Mouse (Mus musculus) cortical plate, adult 2 months (tissue): ENCODE results near the gene Olfr132. TPM values are rescaled to one million over a fixed set of nuclear protein-coding genes. Genes with fewer than 3 reads are reported as not detected.
"Not testable (repeated sequence)": the region's sequence is repeated elsewhere in the genome, so short reads cannot be mapped to it uniquely, and the experiment has no call there.

Experiments
- H3K27ac ChIP-seq: fragments of 200-500 bp; 2 replicates; pipeline ENCODE4 v1.5.1; 2012; ENCODE audit warnings: low read length, control low read depth, inconsistent platforms; ENCODE audit not compliant: insufficient read depth
- H3K4me1 ChIP-seq: fragments of 200-500 bp; 2 replicates; pipeline ENCODE4 v1.6.1; 2011; ENCODE audit warnings: low read length; ENCODE audit not compliant: control insufficient read depth, insufficient read depth
- H3K4me3 ChIP-seq: fragments of 200-500 bp; 2 replicates; pipeline ENCODE4 v1.5.1; 2011; ENCODE audit warnings: mild to moderate bottlenecking, low read length, control low read depth; ENCODE audit not compliant: insufficient read depth
- CTCF ChIP-seq: fragments of 200-500 bp; IDR thresholded peaks from 2 replicates; pipeline ENCODE4 v1.5.1; 2011; ENCODE audit warnings: mild to moderate bottlenecking, control low read depth, low read length; ENCODE audit not compliant: insufficient read depth; ENCODE audit errors: extremely low read depth
- POLR2A ChIP-seq: fragments of 200-500 bp; IDR thresholded peaks from 2 replicates; pipeline ENCODE4 v1.6.1; 2011; ENCODE audit warnings: mild to moderate bottlenecking, low read length, control low read depth; ENCODE audit not compliant: insufficient read depth; ENCODE audit errors: extremely low read depth
- polyA plus RNA-seq: library from polyadenylated mRNA; depleted of rRNA; stranded (reverse); fragments of >200 nt; gene quantifications from 2 replicates; pipeline ENCODE4 v1.2.3, GENCODE M21; 2012; rRNA removed

Olfr132 gene
- not detected in 2 replicates for polyA plus RNA-seq

- no peak within 1 kb of the TSS for H3K27ac ChIP-seq
- no peak within 1 kb of the TSS for H3K4me3 ChIP-seq
- no peak for TF ChIP-seq POLR2A
- TF ChIP-seq CTCF: no peak
- H3K4me1 ChIP-seq: no peaks in the 10 kb centered on the region
Observed at GRCm38 (mm10) chr17:38134426-38134825, at the start of gene Olfr132. TSS of gene Olfr132 (minus strand) at chr17:38134526.

GRCm38 (mm10) chr17:38171088-38171487 is 36.8 kb upstream of the Olfr132 start, which contains the start of gene Olfr134:
TSS of gene Olfr134 (plus strand) at chr17:38171388.
- Histone ChIP-seq H3K4me3 (no peak within 1 kb of the TSS), H3K4me1 (no peaks in the 10 kb centered on the region), H3K27ac (no peak within 1 kb of the TSS)
- TF ChIP-seq CTCF (no peak), POLR2A (no peak)

- no peak for TF ChIP-seq CTCF
- no peak for TF ChIP-seq POLR2A
- H3K27ac ChIP-seq: no peak within 1 kb of the TSS
- no peaks in the 10 kb centered on the region for H3K4me1 ChIP-seq
- H3K4me3 ChIP-seq: no peak within 1 kb of the TSS
Observed at GRCm38 (mm10) chr17:38144981-38145380, 10.7 kb upstream of the Olfr132 start, which contains the start of gene Olfr133. TSS of gene Olfr133 (plus strand) at chr17:38145281.

GRCm38 (mm10) chr17:38125371-38125770 is 9.0 kb downstream of the Olfr132 start:
- H3K27ac ChIP-seq, H3K4me1 ChIP-seq, H3K4me3 ChIP-seq: not testable (repeated sequence)

- not testable (repeated sequence) for H3K4me3 ChIP-seq, H3K4me1 ChIP-seq, H3K27ac ChIP-seq
Observed at GRCm38 (mm10) chr17:38124199-38124598, 10.1 kb downstream of the Olfr132 start.

GRCm38 (mm10) chr17:38088593-38088992 is 45.7 kb downstream of the Olfr132 start, which contains the start of gene Olfr131:
TSS of gene Olfr131 (minus strand) at chr17:38088693.
- no peaks in the 10 kb centered on the region for H3K4me1 ChIP-seq
- TF ChIP-seq CTCF (no peak), POLR2A (no peak)
- H3K27ac ChIP-seq: no peak within 1 kb of the TSS
- H3K4me3 ChIP-seq: no peak within 1 kb of the TSS

- H3K4me3 ChIP-seq: no peak overlapping the region
- H3K27ac ChIP-seq: no peak overlapping the region
- no peaks in the 10 kb centered on the region for H3K4me1 ChIP-seq
- TF ChIP-seq CTCF (no peak), POLR2A (no peak)
Observed at GRCm38 (mm10) chr17:38082364-38082763, 52.0 kb downstream of the Olfr132 start.

Other genes with a start within 250 kb of the Olfr132 start
- not detected in 2 replicates for gene Olfr127, start 234.1 kb downstream of the Olfr132 start, polyA plus RNA-seq
- gene Olfr128, start 214.0 kb downstream of the Olfr132 start, polyA plus RNA-seq: not detected in 2 replicates
- not detected in 2 replicates for gene Olfr761, start 181.4 kb downstream of the Olfr132 start, polyA plus RNA-seq
- gene Olfr129, start 74.4 kb downstream of the Olfr132 start, polyA plus RNA-seq: not detected in 2 replicates
- not detected in 2 replicates for gene Olfr130, start 70.6 kb downstream of the Olfr132 start, polyA plus RNA-seq
- gene Olfr131, start 45.8 kb downstream of the Olfr132 start, polyA plus RNA-seq: not detected in 2 replicates
- not detected in 2 replicates for gene Olfr133, start 10.8 kb upstream of the Olfr132 start, polyA plus RNA-seq
- gene Olfr134, start 36.9 kb upstream of the Olfr132 start, polyA plus RNA-seq: not detected in 2 replicates
- not detected in 2 replicates for gene Olfr135, start 69.8 kb upstream of the Olfr132 start, polyA plus RNA-seq
- not detected in 2 replicates for gene Olfr138, start 126.5 kb upstream of the Olfr132 start, polyA plus RNA-seq
- not detected in 2 replicates for gene Olfr137, start 173.0 kb upstream of the Olfr132 start, polyA plus RNA-seq
- not detected in 2 replicates for gene Olfr136, start 195.3 kb upstream of the Olfr132 start, polyA plus RNA-seq